In genomic region chr15:77236055-77236567, GRCm38 (mm10) we compare ENCODE assay signal across 14 mouse cellular contexts.
A peak's percentile ranks its signal among the peaks of the same experiment; 100 is the strongest.
DNase-seq lines count a peak whose midpoint lies in the region; ATAC-seq and TF ChIP-seq lines count a peak whose summit lies in the region.
"Had no signal": no experiment of that assay in that cellular context is flagged by ENCODE, and none has a peak within 500 bp of the region (broad histone marks: within the 10 kb centered on the region; RNA-seq: fewer than 3 reads in every experiment).

No protein-coding gene starts in this region.

- no peak overlapping the region for H3K4me3 ChIP-seq in heart, adult 2 months
- H3K4me3 ChIP-seq in liver, postnatal 0 days (ENCODE audit: low read depth, low read length) = no peak overlapping the region
- H3K4me3 ChIP-seq in liver, embryonic 11.5 days (ENCODE audit: low read depth, low read length) = no peak overlapping the region
- H3K4me3 ChIP-seq in lung, embryonic 15.5 days = no peak overlapping the region
- H3K4me3 ChIP-seq: hindbrain, embryonic 15.5 days; liver, embryonic 12.5 days; midbrain, embryonic 12.5 days had no signal

- peaks cover 3% of the 10 kb centered on the region; the same call in 1 of the 2 replicates for H3K79me2 ChIP-seq in heart, adult 2 months (replicated peaks; ENCODE audit: control insufficient read depth, insufficient read depth, low read length)

- DNase-seq in heart, adult 2 months = peak in 1 of 2 experiments; percentile 54
- DNase-seq in heart, postnatal 25 days (ENCODE audit: low spot score) = no peak
- DNase-seq in liver, postnatal 0 days = no peak
- DNase-seq in liver, embryonic 11.5 days (ENCODE audit: low spot score) = no peak
- DNase-seq in thymus, postnatal 14 days = no peak
- DNase-seq in spleen, postnatal 4 days (ENCODE audit: low spot score in 2 of 2) = no peak
- no peak for DNase-seq in left cerebral cortex, adult 9 months (ENCODE audit: low spot score in 2 of 2)
- DNase-seq: adrenal gland, postnatal 10 days; retina, postnatal 1 day had no signal

- peaks cover 18% of the 10 kb centered on the region for H3K4me1 ChIP-seq in heart, adult 2 months (ENCODE audit: control insufficient read depth, insufficient read depth, low read length)
- peaks cover 24% of the 10 kb centered on the region for H3K4me1 ChIP-seq in liver, postnatal 0 days (ENCODE audit: insufficient read depth)
- H3K4me1 ChIP-seq in liver, embryonic 11.5 days (replicated peaks; ENCODE audit: control insufficient read depth, insufficient read depth, low read length) = peaks cover 18% of the 10 kb centered on the region
- peaks cover 27% of the 10 kb centered on the region for H3K4me1 ChIP-seq in lung, embryonic 15.5 days

- peak; percentile 68; the same call in 1 of the 2 replicates for TF ChIP-seq EP300 in heart, adult 2 months (IDR thresholded peaks at IDR 0.05; ENCODE audit: insufficient read depth, low read depth, low read length)
- no peak for TF ChIP-seq EP300 in liver, postnatal 0 days (IDR thresholded peaks at IDR 0.05; ENCODE audit: low read depth)

- H3K27ac ChIP-seq in heart, adult 2 months = peak overlapping the region; percentile 89
- peak overlapping the region; percentile 40; the same call in 1 of the 2 replicates for H3K27ac ChIP-seq in liver, postnatal 0 days (ENCODE audit: low read depth)
- H3K27ac ChIP-seq in liver, embryonic 11.5 days (ENCODE audit: low read depth, low read length) = no peak overlapping the region
- H3K27ac ChIP-seq in lung, embryonic 15.5 days = 0 out of 2 replicates have a peak overlapping the region, but pooled peaks have one; percentile 3
- H3K27ac ChIP-seq: liver, embryonic 12.5 days; midbrain, embryonic 12.5 days had no signal

- H3K27me3 ChIP-seq in heart, adult 2 months (ENCODE audit: control insufficient read depth, insufficient read depth, low read length) = no peaks in the 10 kb centered on the region
- H3K27me3 ChIP-seq in liver, postnatal 0 days (ENCODE audit: insufficient read depth, low read length) = no peaks in the 10 kb centered on the region
- no peaks in the 10 kb centered on the region for H3K27me3 ChIP-seq in liver, embryonic 11.5 days (replicated peaks; ENCODE audit: control insufficient read depth, insufficient read depth, low read length)
- no peaks in the 10 kb centered on the region for H3K27me3 ChIP-seq in lung, embryonic 15.5 days
- H3K27me3 ChIP-seq: hindbrain, embryonic 15.5 days; liver, embryonic 12.5 days; midbrain, embryonic 12.5 days; Patski had no signal

- no peak overlapping the region for H3K9ac ChIP-seq in heart, adult 2 months (ENCODE audit: low read depth, low read length)
- no peak overlapping the region for H3K9ac ChIP-seq in liver, postnatal 0 days (replicated peaks)
- H3K9ac ChIP-seq in liver, embryonic 11.5 days (ENCODE audit: low read depth, low read length) = no peak overlapping the region
- no peak overlapping the region for H3K9ac ChIP-seq in lung, embryonic 15.5 days
- H3K9ac ChIP-seq: hindbrain, embryonic 15.5 days; liver, embryonic 12.5 days; midbrain, embryonic 12.5 days had no signal

- no peaks in the 10 kb centered on the region for H3K9me3 ChIP-seq in liver, postnatal 0 days (ENCODE audit: low read length)
- H3K9me3 ChIP-seq in liver, embryonic 11.5 days (ENCODE audit: control insufficient read depth, low read length) = no peaks in the 10 kb centered on the region
- no peaks in the 10 kb centered on the region for H3K9me3 ChIP-seq in lung, embryonic 15.5 days
- H3K9me3 ChIP-seq: hindbrain, embryonic 15.5 days; liver, embryonic 12.5 days; midbrain, embryonic 12.5 days had no signal

- 5% methylated on average over 7 of the region's 7 CpGs for WGBS in heart, adult 2 months
- WGBS in liver, postnatal 0 days (ENCODE audit: insufficient replicate concordance) = 7% methylated on average over 7 of the region's 7 CpGs
- WGBS in liver, embryonic 11.5 days = 32% methylated on average over 7 of the region's 7 CpGs
- 38% methylated on average over 7 of the region's 7 CpGs for WGBS in lung, embryonic 15.5 days

- H3K4me2 ChIP-seq in liver, postnatal 0 days (ENCODE audit: low read depth, low read length) = no peak overlapping the region
- H3K4me2 ChIP-seq in liver, embryonic 11.5 days = no peak overlapping the region
- no peak overlapping the region for H3K4me2 ChIP-seq in lung, embryonic 15.5 days
- H3K4me2 ChIP-seq: hindbrain, embryonic 15.5 days; liver, embryonic 12.5 days; midbrain, embryonic 12.5 days had no signal

- peak; percentile 53 for ATAC-seq in liver, postnatal 0 days
- ATAC-seq in liver, embryonic 11.5 days (replicated peaks; ENCODE audit: low FRiP score) = no peak
- no peak for ATAC-seq in lung, embryonic 15.5 days (ENCODE audit: borderline replicate concordance, extremely low read depth, low FRiP score, low TSS enrichment)
- ATAC-seq: liver, embryonic 12.5 days; Patski had no signal

- TF ChIP-seq CTCF in heart, adult 2 months (IDR thresholded peaks at IDR 0.05) = no peak
- no peak for TF ChIP-seq CTCF in liver, postnatal 0 days (IDR thresholded peaks at IDR 0.05; ENCODE audit: low read depth)

- no peak; the same call in 1 of the 2 replicates for TF ChIP-seq POLR2A in heart, adult 2 months (IDR thresholded peaks at IDR 0.05; ENCODE audit: insufficient read depth, low read depth, low read length)

- intact Hi-C loops in heart, adult 2 months (cut with DNase I) = loop anchor here (2.0 kb wide), 1 partner anchor 71 kb away; the partner anchor contains the start of gene Rbfox2
- intact Hi-C loops in heart, postnatal 25 days (cut with DNase I) = no loop called here

- H3K36me3 ChIP-seq in heart, adult 2 months (ENCODE audit: control insufficient read depth, insufficient read depth, low read length) = peaks cover 26% of the 10 kb centered on the region
- no peaks in the 10 kb centered on the region for H3K36me3 ChIP-seq in liver, postnatal 0 days (replicated peaks; ENCODE audit: insufficient read depth, low read length)
- H3K36me3 ChIP-seq in liver, embryonic 11.5 days (ENCODE audit: control insufficient read depth, insufficient read depth, low read length) = no peaks in the 10 kb centered on the region
- no peaks in the 10 kb centered on the region for H3K36me3 ChIP-seq in lung, embryonic 15.5 days
- H3K36me3 ChIP-seq: hindbrain, embryonic 15.5 days; liver, embryonic 12.5 days; midbrain, embryonic 12.5 days had no signal
